ENCODE assay signal across 8 mouse cellular contexts in genomic region chr19:44107661-44108521, GRCm38 (mm10). TPM values are rescaled to one million over a fixed set of nuclear protein-coding genes. Genes with fewer than 3 reads are reported as not detected.
DNase-seq lines count a peak whose midpoint lies in the region; ATAC-seq and TF ChIP-seq lines count a peak whose summit lies in the region.

No protein-coding gene starts in this region.

- H3K27ac ChIP-seq in kidney, embryonic 14.5 days (ENCODE audit: low read depth, low read length) = no peak overlapping the region
- H3K27ac ChIP-seq in ES-Bruce4 (ENCODE audit: insufficient read depth, low read length) = peak overlapping the region; percentile 78
- H3K27ac ChIP-seq in intestine, embryonic 15.5 days = no peak overlapping the region

- H3K4me2 ChIP-seq in kidney, embryonic 14.5 days (replicated peaks; ENCODE audit: low read depth, low read length) = peak overlapping the region; percentile 83
- H3K4me2 ChIP-seq in intestine, embryonic 15.5 days (replicated peaks) = peak overlapping the region; percentile 68
- peak overlapping the region; percentile 97 for H3K4me2 ChIP-seq in myocyte (ENCODE audit: low read depth)

- 30% methylated on average over 22 of the region's 22 CpGs for whole genome bisulfite sequencing in kidney, embryonic 14.5 days
- 30% methylated on average over 22 of the region's 22 CpGs for WGBS in intestine, embryonic 15.5 days

- no peak for DNase-seq in kidney, adult 18-20 months
- no peak for DNase-seq in MN1 (ENCODE audit: low spot score)
- no peak for DNase-seq in frontal cortex, postnatal 14 days (ENCODE audit: low spot score in 2 of 2)

- no peak for TF ChIP-seq CTCF in ES-Bruce4 (IDR thresholded peaks at IDR 0.05; ENCODE audit: low read depth, low read length)

- peaks cover 17% of the 10 kb centered on the region for H3K4me1 ChIP-seq in kidney, embryonic 14.5 days (ENCODE audit: control insufficient read depth, insufficient read depth, low read length)
- H3K4me1 ChIP-seq in ES-Bruce4 (ENCODE audit: control insufficient read depth, insufficient read depth, low read length) = no peaks in the 10 kb centered on the region
- 0 out of 2 replicates have a peak, but pooled peaks cover 4% of the 10 kb centered on the region for H3K4me1 ChIP-seq in intestine, embryonic 15.5 days (replicated peaks)

- peak overlapping the region; percentile 97 for H3K4me3 ChIP-seq in kidney, embryonic 14.5 days (ENCODE audit: low read length)
- H3K4me3 ChIP-seq in ES-Bruce4 (ENCODE audit: low read depth, low read length) (peak overlapping the region; percentile 88), myocyte (peak overlapping the region; percentile 79)
- peak overlapping the region; percentile 91 for H3K4me3 ChIP-seq in intestine, embryonic 15.5 days (replicated peaks)

- TF ChIP-seq POLR2A in ES-Bruce4 (IDR thresholded peaks at IDR 0.05; ENCODE audit: insufficient read depth, low read length) = no peak
- no peak for TF ChIP-seq POLR2A in myocyte (IDR thresholded peaks at IDR 0.05; ENCODE audit: insufficient read length, low read depth)

- no peaks in the 10 kb centered on the region for H3K9me3 ChIP-seq in kidney, embryonic 14.5 days (ENCODE audit: control insufficient read depth, low read length)
- H3K9me3 ChIP-seq in ES-Bruce4 (replicated peaks; ENCODE audit: control insufficient read depth, insufficient read depth, low read length, poor library complexity, severe bottlenecking) = no peaks in the 10 kb centered on the region
- no peaks in the 10 kb centered on the region for H3K9me3 ChIP-seq in intestine, embryonic 15.5 days

- ATAC-seq in kidney, embryonic 14.5 days (ENCODE audit: low FRiP score, low TSS enrichment) = peak; percentile 28
- ATAC-seq in erythroid progenitor cell, adult 5-6 weeks (replicated peaks; ENCODE audit: low FRiP score, poor library complexity, severe bottlenecking) = peak; percentile 60
- peak; percentile 34 for ATAC-seq in intestine, embryonic 15.5 days

- H3K9ac ChIP-seq in kidney, embryonic 14.5 days (ENCODE audit: low read depth, low read length) = peak overlapping the region; percentile 94
- peak overlapping the region; percentile 80 for H3K9ac ChIP-seq in ES-Bruce4 (ENCODE audit: low read depth, poor library complexity, severe bottlenecking)
- H3K9ac ChIP-seq in intestine, embryonic 15.5 days = peak overlapping the region; percentile 59

- peaks cover 43% of the 10 kb centered on the region for H3K79me2 ChIP-seq in myocyte (ENCODE audit: control insufficient read depth, insufficient read depth)

- H3ac ChIP-seq in myocyte (ENCODE audit: control insufficient read depth, insufficient read length) = peak overlapping the region; percentile 70

- H3K36me3 ChIP-seq in kidney, embryonic 14.5 days (ENCODE audit: control insufficient read depth, insufficient read depth, low read length) = peaks cover 29% of the 10 kb centered on the region
- H3K36me3 ChIP-seq in ES-Bruce4 (ENCODE audit: control insufficient read depth, insufficient read depth, low read length, poor library complexity, severe bottlenecking) = peaks cover 8% of the 10 kb centered on the region
- H3K36me3 ChIP-seq in intestine, embryonic 15.5 days = peaks cover 16% of the 10 kb centered on the region; the same call in 1 of the 2 replicates
- peaks cover 5% of the 10 kb centered on the region for H3K36me3 ChIP-seq in myocyte (ENCODE audit: control insufficient read depth, insufficient read depth)

- TF ChIP-seq EP300 in ES-Bruce4 (IDR thresholded peaks at IDR 0.05; ENCODE audit: insufficient read depth, low read depth, low read length) = no peak

- H3K27me3 ChIP-seq in kidney, embryonic 14.5 days (ENCODE audit: control insufficient read depth, insufficient read depth, low read length) = no peaks in the 10 kb centered on the region
- H3K27me3 ChIP-seq in ES-Bruce4 (ENCODE audit: control insufficient read depth, insufficient read depth, low read length, poor library complexity, severe bottlenecking) (no peaks in the 10 kb centered on the region), myocyte (ENCODE audit: control insufficient read depth, insufficient read depth, insufficient read length) (no peaks in the 10 kb centered on the region)
- no peaks in the 10 kb centered on the region for H3K27me3 ChIP-seq in intestine, embryonic 15.5 days (replicated peaks)

TF ChIP-seq in myocyte, 11 proteins besides CTCF, POLR2A, EP300 and RAD21:
- TF ChIP-seq CEBPB (IDR thresholded peaks at IDR 0.05; ENCODE audit: insufficient read depth, poor library complexity, severe bottlenecking) (no peak), POLR2AphosphoS2 (IDR thresholded peaks at IDR 0.05; ENCODE audit: insufficient read length, low read depth) (peak; percentile 15), REST (IDR thresholded peaks at IDR 0.05; ENCODE audit: insufficient read depth, insufficient read length) (no peak), MYOG (IDR thresholded peaks at IDR 0.05; ENCODE audit: control insufficient read depth in 1 of 3, insufficient read depth in 1 of 3, insufficient read length in 2 of 3, low read depth in 2 of 3) (no peak)

RNA-seq across cellular contexts. Expression of gene Chuk, which starts 0.6 kb away (rescaled TPM):
- polyA plus RNA-seq in kidney, embryonic 14.5 days (2014; fragmentation: Nextera tagmentation; extraction: Ambion mirVana) = 39.1 and 54.6 TPM in 2 replicates
- polyA plus RNA-seq in ES-Bruce4 (2011; ENCODE audit: insufficient read depth, insufficient read length, low read depth, missing spikeins) (56.0 and 70.0 TPM in 2 replicates), myocyte (2012; fragmentation: generic; extraction: Trizol) (12.2 TPM)
- total RNA-seq in erythroid progenitor cell, adult 5-6 weeks (2015; ENCODE audit: low replicate concordance) = 37.1 and 52.8 TPM in 2 replicates
- 64.1 and 90.7 TPM in 2 replicates for total RNA-seq in erythroid progenitor cell, adult 5-6 weeks (2017; ENCODE audit: low replicate concordance)
- polyA plus RNA-seq in intestine, embryonic 15.5 days (2015; fragmentation: Nextera tagmentation; extraction: Ambion mirVana) = 38.8 and 40.2 TPM in 2 replicates

RNA-seq across cellular contexts. Expression of gene Cwf19l1, which starts 27.8 kb away (rescaled TPM):
- polyA plus RNA-seq in kidney, embryonic 14.5 days (2014; fragmentation: Nextera tagmentation; extraction: Ambion mirVana) = 26.2 and 39.2 TPM in 2 replicates
- polyA plus RNA-seq in ES-Bruce4 (2011; ENCODE audit: insufficient read depth, insufficient read length, low read depth, missing spikeins) = 34.7 and 39.2 TPM in 2 replicates
- 5.4 and 23.1 TPM in 2 replicates for total RNA-seq in erythroid progenitor cell, adult 5-6 weeks (2015; ENCODE audit: low replicate concordance)
- 4.1 and 8.6 TPM in 2 replicates for total RNA-seq in erythroid progenitor cell, adult 5-6 weeks (2017; ENCODE audit: low replicate concordance)
- 28.9 and 32.7 TPM in 2 replicates for polyA plus RNA-seq in intestine, embryonic 15.5 days (2015; fragmentation: Nextera tagmentation; extraction: Ambion mirVana)
- polyA plus RNA-seq in myocyte (2012; fragmentation: generic; extraction: Trizol) = 10.3 TPM

RNA-seq across cellular contexts. Expression of gene Erlin1, which starts 38.3 kb away (rescaled TPM):
- 29.7 and 39.0 TPM in 2 replicates for polyA plus RNA-seq in kidney, embryonic 14.5 days (2014; fragmentation: Nextera tagmentation; extraction: Ambion mirVana)
- polyA plus RNA-seq in ES-Bruce4 (2011; ENCODE audit: insufficient read depth, insufficient read length, low read depth, missing spikeins) = 23.2 and 28.0 TPM in 2 replicates
- total RNA-seq in erythroid progenitor cell, adult 5-6 weeks (2015; ENCODE audit: low replicate concordance) = 6.3 and 10.5 TPM in 2 replicates
- total RNA-seq in erythroid progenitor cell, adult 5-6 weeks (2017; ENCODE audit: low replicate concordance) = 1.9 and 2.7 TPM in 2 replicates
- polyA plus RNA-seq in intestine, embryonic 15.5 days (2015; fragmentation: Nextera tagmentation; extraction: Ambion mirVana) = 36.9 and 38.4 TPM in 2 replicates
- polyA plus RNA-seq in myocyte (2012; fragmentation: generic; extraction: Trizol) = 13.5 TPM

RNA-seq across cellular contexts. Expression of gene Bloc1s2, which starts 38.4 kb away (rescaled TPM):
- 95.1 and 117 TPM in 2 replicates for polyA plus RNA-seq in kidney, embryonic 14.5 days (2014; fragmentation: Nextera tagmentation; extraction: Ambion mirVana)
- polyA plus RNA-seq in ES-Bruce4 (2011; ENCODE audit: insufficient read depth, insufficient read length, low read depth, missing spikeins) = 81.3 and 86.7 TPM in 2 replicates
- total RNA-seq in erythroid progenitor cell, adult 5-6 weeks (2015; ENCODE audit: low replicate concordance) = 32.1 and 50.7 TPM in 2 replicates
- 8.8 and 13.7 TPM in 2 replicates for total RNA-seq in erythroid progenitor cell, adult 5-6 weeks (2017; ENCODE audit: low replicate concordance)
- polyA plus RNA-seq in intestine, embryonic 15.5 days (2015; fragmentation: Nextera tagmentation; extraction: Ambion mirVana) = 87.8 and 91.9 TPM in 2 replicates
- 65.1 TPM for polyA plus RNA-seq in myocyte (2012; fragmentation: generic; extraction: Trizol)
